Mouse (Mus musculus) myocyte (in vitro differentiated cells): Measurements from ENCODE around the gene Creld2.

Source experiments
- POLR2A ChIP-seq: IDR thresholded peaks from one replicate; pipeline ENCODE4 v1.6.1; 2011; ENCODE audit warnings: low read depth, mild to moderate bottlenecking, control low read depth, moderate library complexity; ENCODE audit not compliant: insufficient read length
- POLR2AphosphoS2 ChIP-seq: IDR thresholded peaks from one replicate; pipeline ENCODE4 v1.6.1; 2011; ENCODE audit warnings: low read depth, control low read depth; ENCODE audit not compliant: insufficient read length
- SRF ChIP-seq: IDR thresholded peaks from one replicate; pipeline ENCODE4 v1.6.1; 2011; ENCODE audit warnings: low read depth; ENCODE audit not compliant: control insufficient read depth, insufficient read length

- no peak for TF ChIP-seq POLR2A
- TF ChIP-seq SRF: no peak
- no peak for TF ChIP-seq POLR2AphosphoS2
These were observed 11.2 kb downstream of the Creld2 start for GRCm38 (mm10) chr15:88830696-88831095.
